8 mouse cellular contexts compared by ENCODE assay signal in genomic region chr1:136017307-136017706, GRCm38 (mm10). TPM values are rescaled to one million over a fixed set of nuclear protein-coding genes. Genes with fewer than 3 reads are reported as not detected.
DNase-seq lines count a peak whose midpoint lies in the region; ATAC-seq and TF ChIP-seq lines count a peak whose summit lies in the region.

No protein-coding gene starts in this region.

- H3K4me1 ChIP-seq in kidney, postnatal 0 days (replicated peaks; ENCODE audit: insufficient read depth, low read length) = no peaks in the 10 kb centered on the region; the same call in 1 of the 2 replicates
- H3K4me1 ChIP-seq in limb, embryonic 10.5 days = peaks cover 23% of the 10 kb centered on the region
- H3K4me1 ChIP-seq in neural tube, embryonic 12.5 days = peaks cover 14% of the 10 kb centered on the region

- no peaks in the 10 kb centered on the region for H3K9me3 ChIP-seq in kidney, postnatal 0 days (replicated peaks; ENCODE audit: low read length)
- no peaks in the 10 kb centered on the region for H3K9me3 ChIP-seq in limb, embryonic 10.5 days (replicated peaks)
- H3K9me3 ChIP-seq in neural tube, embryonic 12.5 days = no peaks in the 10 kb centered on the region

- H3K9ac ChIP-seq in kidney, postnatal 0 days (ENCODE audit: low read depth, low read length) = no peak overlapping the region
- H3K9ac ChIP-seq in neural tube, embryonic 12.5 days = no peak overlapping the region

- DNase-seq in kidney, postnatal 0 days (ENCODE audit: low spot score) = no peak
- DNase-seq in kidney, adult 11 months = no peak
- peak; percentile 53 for DNase-seq in limb, embryonic 10.5 days (ENCODE audit: low spot score)
- no peak for DNase-seq in frontal cortex, adult 2 months (ENCODE audit: extremely low spot score in 1 of 2, low spot score in 1 of 2)
- DNase-seq in urinary bladder, postnatal 25 days (ENCODE audit: low spot score) = no peak
- DNase-seq in testis, postnatal 14 days (ENCODE audit: low spot score) = no peak

- H3K4me2 ChIP-seq in kidney, postnatal 0 days (ENCODE audit: low read length) = peak overlapping the region; percentile 95
- H3K4me2 ChIP-seq in neural tube, embryonic 12.5 days (replicated peaks) = peak overlapping the region; percentile 96

- no peaks in the 10 kb centered on the region for H3K27me3 ChIP-seq in kidney, postnatal 0 days (ENCODE audit: insufficient read depth, low read length)
- no peaks in the 10 kb centered on the region for H3K27me3 ChIP-seq in limb, embryonic 10.5 days (ENCODE audit: low read depth, poor library complexity, severe bottlenecking)
- no peaks in the 10 kb centered on the region for H3K27me3 ChIP-seq in neural tube, embryonic 12.5 days (replicated peaks)

- peaks cover 9% of the 10 kb centered on the region; the same call in 1 of the 2 replicates for H3K36me3 ChIP-seq in kidney, postnatal 0 days (ENCODE audit: insufficient read depth, low read length)
- peaks cover 29% of the 10 kb centered on the region for H3K36me3 ChIP-seq in limb, embryonic 10.5 days
- H3K36me3 ChIP-seq in neural tube, embryonic 12.5 days = peaks cover 16% of the 10 kb centered on the region

- TF ChIP-seq CTCF in kidney, postnatal 0 days (IDR thresholded peaks at IDR 0.05; ENCODE audit: low read depth) = no peak

- WGBS in kidney, postnatal 0 days = 86% methylated on average over 2 of the region's 2 CpGs
- 46% methylated on average over 2 of the region's 2 CpGs for WGBS in limb, embryonic 10.5 days
- WGBS in neural tube, embryonic 12.5 days = 85% methylated on average over 2 of the region's 2 CpGs

- no peak overlapping the region for H3K4me3 ChIP-seq in kidney, postnatal 0 days (replicated peaks; ENCODE audit: low read depth, low read length)
- H3K4me3 ChIP-seq in limb, embryonic 10.5 days = peak overlapping the region; percentile 83
- no peak overlapping the region for H3K4me3 ChIP-seq in neural tube, embryonic 12.5 days

- H3K27ac ChIP-seq in kidney, postnatal 0 days = no peak overlapping the region
- H3K27ac ChIP-seq in limb, embryonic 10.5 days = peak overlapping the region; percentile 97
- no peak overlapping the region for H3K27ac ChIP-seq in neural tube, embryonic 12.5 days

- no peak for ATAC-seq in kidney, postnatal 0 days (replicated peaks; ENCODE audit: low FRiP score, low read depth)
- 0 out of 2 replicates have a peak, but pooled peaks have one; percentile 18 for ATAC-seq in erythroblast, adult 5-6 weeks (replicated peaks; ENCODE audit: low FRiP score, poor library complexity, severe bottlenecking)
- peak; percentile 30; the same call in 1 of the 2 replicates for ATAC-seq in neural tube, embryonic 12.5 days (ENCODE audit: low FRiP score, low read depth)

RNA-seq across cellular contexts. Expression of gene Tmem9, which starts 9.4 kb away (rescaled TPM):
- 223 and 242 TPM in 2 replicates for polyA plus RNA-seq in kidney, postnatal 0 days (2015; fragmentation: Nextera tagmentation; extraction: Ambion mirVana)
- total RNA-seq in erythroblast, adult 5-6 weeks (2015; ENCODE audit: low replicate concordance) = 17.9 and 24.5 TPM in 2 replicates
- 16.9 and 22.3 TPM in 2 replicates for total RNA-seq in erythroblast, adult 5-6 weeks (2017; ENCODE audit: low replicate concordance)
- 147 and 162 TPM in 2 replicates for polyA plus RNA-seq in limb, embryonic 10.5 days (2016; fragmentation: Nextera tagmentation; extraction: Ambion mirVana)
- polyA plus RNA-seq in neural tube, embryonic 12.5 days (2016; fragmentation: Nextera tagmentation; extraction: Ambion mirVana) = 151 and 152 TPM in 2 replicates
- polyA plus RNA-seq in frontal cortex, adult 2 months (2012; rRNA removed) = 108 and 113 TPM in 2 replicates

RNA-seq across cellular contexts. Expression of gene Igfn1, which starts 11.2 kb away (rescaled TPM):
- 0.20 and 0.25 TPM in 2 replicates for polyA plus RNA-seq in kidney, postnatal 0 days (2015; fragmentation: Nextera tagmentation; extraction: Ambion mirVana)
- not detected in 2 replicates for total RNA-seq in erythroblast, adult 5-6 weeks (2015; ENCODE audit: low replicate concordance)
- not detected in 2 replicates for total RNA-seq in erythroblast, adult 5-6 weeks (2017; ENCODE audit: low replicate concordance)
- 0.04 TPM in 1 of 2 replicates, not detected in the other for polyA plus RNA-seq in limb, embryonic 10.5 days (2016; fragmentation: Nextera tagmentation; extraction: Ambion mirVana)
- polyA plus RNA-seq in neural tube, embryonic 12.5 days (2016; fragmentation: Nextera tagmentation; extraction: Ambion mirVana) = not detected in 2 replicates
- polyA plus RNA-seq in frontal cortex, adult 2 months (2012; rRNA removed) = 12.1 and 17.9 TPM in 2 replicates

RNA-seq across cellular contexts. Expression of gene Ascl5, which starts 33.3 kb away (rescaled TPM):
- polyA plus RNA-seq in kidney, postnatal 0 days (2015; fragmentation: Nextera tagmentation; extraction: Ambion mirVana) = not detected in 2 replicates
- total RNA-seq in erythroblast, adult 5-6 weeks (2015; ENCODE audit: low replicate concordance) = not detected in 2 replicates
- not detected in 2 replicates for total RNA-seq in erythroblast, adult 5-6 weeks (2017; ENCODE audit: low replicate concordance)
- not detected in 2 replicates for polyA plus RNA-seq in limb, embryonic 10.5 days (2016; fragmentation: Nextera tagmentation; extraction: Ambion mirVana)
- not detected in 2 replicates for polyA plus RNA-seq in neural tube, embryonic 12.5 days (2016; fragmentation: Nextera tagmentation; extraction: Ambion mirVana)
- polyA plus RNA-seq in frontal cortex, adult 2 months (2012; rRNA removed) = 1.0 and 1.2 TPM in 2 replicates

RNA-seq across cellular contexts. Expression of gene Cacna1s, which starts 35.2 kb away (rescaled TPM):
- 0.17 and 0.20 TPM in 2 replicates for polyA plus RNA-seq in kidney, postnatal 0 days (2015; fragmentation: Nextera tagmentation; extraction: Ambion mirVana)
- not detected in 2 replicates for total RNA-seq in erythroblast, adult 5-6 weeks (2015; ENCODE audit: low replicate concordance)
- not detected in 2 replicates for total RNA-seq in erythroblast, adult 5-6 weeks (2017; ENCODE audit: low replicate concordance)
- polyA plus RNA-seq in limb, embryonic 10.5 days (2016; fragmentation: Nextera tagmentation; extraction: Ambion mirVana) = 0.06 TPM in 1 of 2 replicates, not detected in the other
- polyA plus RNA-seq in neural tube, embryonic 12.5 days (2016; fragmentation: Nextera tagmentation; extraction: Ambion mirVana) = 0.81 and 0.93 TPM in 2 replicates
- 4.5 and 5.6 TPM in 2 replicates for polyA plus RNA-seq in frontal cortex, adult 2 months (2012; rRNA removed)

Comparison
In these comparisons a context has a peak if more than half of its experiments do, and no peak if none do; other contexts are left out.
1. RNA of gene Igfn1, which starts 11.2 kb away (polyA plus RNA-seq): 12.1 to 17.9 TPM in frontal cortex, adult 2 months; 0.20 to 0.25 TPM in kidney, postnatal 0 days, 0.04 TPM in limb, embryonic 10.5 days and not detected in neural tube, embryonic 12.5 days; every median in the first group is over 10 times any median in the second.